Mouse (Mus musculus): ENCODE data around the gene Stx8. TPM values are rescaled to one million over a fixed set of nuclear protein-coding genes. Genes with fewer than 3 reads are reported as not detected.

Stx8 gene
- total RNA-seq, 1 experiment from 2014 or later: 35.1 TPM

DNA sequence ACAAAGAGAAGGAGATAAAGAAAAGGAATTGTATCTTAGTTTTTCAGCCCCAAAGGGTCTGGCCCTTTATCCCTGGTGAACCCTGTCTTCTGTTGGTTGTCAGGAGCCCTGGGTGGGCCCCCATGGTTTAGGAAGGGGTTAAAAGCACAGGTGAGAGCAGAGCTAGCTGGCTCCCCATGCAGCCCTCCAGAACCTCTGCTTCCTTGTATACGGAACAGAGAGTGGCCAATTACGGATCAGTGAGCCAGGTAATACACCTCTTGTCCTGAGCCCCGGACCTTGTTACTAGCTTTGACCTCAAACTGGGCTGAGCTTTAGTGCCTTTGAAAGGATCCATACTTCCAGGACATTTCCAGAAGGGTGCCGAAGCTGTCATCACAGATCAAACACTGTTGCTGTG lies 234.5 kb downstream of the Stx8 start:
- DNase-seq: no peak

DNA sequence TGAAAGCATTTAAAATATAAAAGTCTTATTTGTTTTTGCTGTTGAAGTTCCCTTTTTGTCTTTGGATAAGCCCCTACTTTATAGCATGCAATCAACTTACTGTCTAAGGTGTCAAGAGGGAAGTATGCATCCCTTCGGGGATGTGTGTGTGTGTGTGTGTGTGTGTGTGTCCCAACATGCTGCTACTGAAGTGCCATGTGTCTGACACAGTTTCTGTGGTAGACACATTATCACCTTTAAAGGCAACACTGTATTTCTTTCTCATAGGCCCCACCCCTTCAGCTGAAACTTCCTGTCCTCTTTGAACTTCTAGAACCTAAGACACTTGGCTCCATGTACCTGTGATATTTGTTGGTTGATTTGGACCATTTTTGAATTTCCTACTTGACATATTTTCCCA lies 235.1 kb downstream of the Stx8 start:
- no peak for DNase-seq

DNA sequence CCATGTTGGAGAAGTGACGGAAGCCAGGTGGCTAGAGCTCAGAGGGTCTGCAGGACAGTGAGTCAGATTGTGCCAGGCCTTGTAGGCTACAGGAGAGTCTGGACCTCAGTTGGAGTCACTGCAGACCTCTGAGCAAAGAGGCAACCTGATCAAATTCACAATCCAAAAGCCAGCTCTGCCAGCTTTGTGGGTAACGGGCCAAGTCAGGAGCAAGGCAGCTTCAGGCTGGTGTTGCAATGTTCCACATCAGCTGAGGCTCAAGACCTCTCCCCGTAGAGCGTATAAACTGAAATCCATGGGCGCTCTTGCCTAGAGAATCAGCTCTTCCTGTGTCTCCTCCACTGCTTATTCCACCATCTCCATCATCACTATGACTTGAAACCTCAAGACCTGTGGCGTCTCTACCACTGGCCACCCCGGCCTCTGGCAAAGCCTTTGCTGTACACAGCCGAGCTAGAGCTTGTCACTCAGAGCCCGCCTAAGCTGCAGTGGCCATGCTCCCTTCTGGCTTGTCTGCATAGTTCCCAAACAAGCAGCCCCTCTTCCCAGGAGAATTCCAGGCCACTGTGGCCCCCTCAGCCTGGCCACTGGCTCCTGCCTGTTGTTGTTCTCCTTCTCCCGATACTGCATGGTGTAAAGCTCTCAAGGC lies 235.9 kb downstream of the Stx8 start:
- DNase-seq: no peak

GRCm38 (mm10) chr11:68202561-68202960 lies 236.6 kb downstream of the Stx8 start:
- no peak for DNase-seq

- DNase-seq: no peak
Measured at GRCm38 (mm10) chr11:68203658-68204315, 237.8 kb downstream of the Stx8 start.

GRCm38 (mm10) chr11:68204407-68204806 lies 238.4 kb downstream of the Stx8 start:
- no peak for DNase-seq

DNA sequence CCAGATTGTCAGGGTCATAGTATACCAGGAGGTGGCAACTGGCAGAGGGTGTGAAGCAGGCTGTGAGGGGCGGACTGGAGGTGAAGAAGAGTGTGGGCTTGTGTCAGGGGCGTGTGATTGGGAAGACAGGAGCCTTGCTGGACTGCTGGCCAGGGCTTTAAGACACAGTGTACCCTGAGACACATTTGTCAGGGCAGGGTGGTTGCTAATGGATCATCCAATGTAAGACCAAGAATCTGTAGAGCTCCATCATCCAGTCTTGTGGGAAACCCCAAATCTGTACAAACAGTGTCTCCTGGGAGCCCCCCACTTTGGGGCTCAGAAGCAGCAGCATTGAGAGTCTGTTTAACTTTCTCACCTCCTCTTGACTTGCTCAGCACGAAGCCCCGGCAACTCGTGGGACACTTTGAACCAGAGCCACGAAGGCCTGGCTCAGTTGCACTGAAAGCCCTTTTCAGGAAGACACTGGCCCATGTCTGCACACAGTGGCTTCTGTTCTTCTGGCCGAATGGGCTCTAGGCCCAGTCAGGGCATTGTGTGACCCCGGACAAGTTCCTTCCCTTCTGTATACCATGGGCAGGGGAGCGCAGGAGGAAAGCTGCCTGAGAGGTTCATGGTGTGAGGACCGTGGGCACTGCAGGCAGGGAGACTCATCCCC lies 239.7 kb downstream of the Stx8 start:
- no peak for DNase-seq

GRCm38 (mm10) chr11:68208023-68208422 lies 242.0 kb downstream of the Stx8 start:
- no peak for DNase-seq

- DNase-seq: no peak
Measured at GRCm38 (mm10) chr11:68208582-68208981, 242.6 kb downstream of the Stx8 start.

DNA sequence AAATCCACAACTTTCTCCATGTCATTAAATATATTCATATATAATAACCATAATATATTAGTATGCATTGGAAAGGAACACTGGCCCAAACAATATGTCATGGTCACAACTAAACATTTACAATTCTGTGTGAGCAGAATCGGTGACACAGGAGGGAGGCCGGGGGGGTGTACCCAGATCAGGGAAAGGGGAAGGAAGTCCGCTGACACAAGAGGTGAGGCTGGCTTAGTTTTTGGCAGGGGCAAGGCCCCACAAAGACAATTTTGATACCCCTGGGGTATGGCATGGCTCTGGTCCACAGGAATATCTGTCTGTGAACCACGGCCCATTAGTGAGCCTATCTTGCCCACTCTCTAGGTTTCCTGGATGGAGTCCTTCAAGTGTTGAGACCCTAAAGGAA lies 243.5 kb downstream of the Stx8 start:
- DNase-seq: no peak

DNA sequence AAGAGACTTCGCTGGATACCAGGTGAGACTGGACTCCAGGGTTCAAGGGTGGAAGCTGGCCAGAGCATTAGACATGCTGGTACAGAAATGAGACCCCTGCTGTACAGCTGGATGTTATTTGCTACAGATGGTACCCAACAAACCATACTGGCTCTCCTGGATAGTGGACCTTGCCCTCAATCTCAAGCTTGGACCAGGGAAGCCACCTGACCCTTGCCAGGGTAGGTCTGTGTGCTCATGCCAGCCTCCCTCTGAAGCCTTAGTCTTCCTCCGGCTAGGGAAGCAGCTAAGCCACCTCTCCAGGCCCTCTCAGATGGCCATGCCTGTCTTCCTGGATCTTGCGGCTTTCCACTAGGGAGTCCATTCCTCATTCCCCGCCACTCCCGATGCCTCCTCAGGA lies 244.7 kb downstream of the Stx8 start:
- no peak for DNase-seq

GRCm38 (mm10) chr11:68211924-68212578 lies 246.1 kb downstream of the Stx8 start:
- peak; percentile 46 for DNase-seq

DNA sequence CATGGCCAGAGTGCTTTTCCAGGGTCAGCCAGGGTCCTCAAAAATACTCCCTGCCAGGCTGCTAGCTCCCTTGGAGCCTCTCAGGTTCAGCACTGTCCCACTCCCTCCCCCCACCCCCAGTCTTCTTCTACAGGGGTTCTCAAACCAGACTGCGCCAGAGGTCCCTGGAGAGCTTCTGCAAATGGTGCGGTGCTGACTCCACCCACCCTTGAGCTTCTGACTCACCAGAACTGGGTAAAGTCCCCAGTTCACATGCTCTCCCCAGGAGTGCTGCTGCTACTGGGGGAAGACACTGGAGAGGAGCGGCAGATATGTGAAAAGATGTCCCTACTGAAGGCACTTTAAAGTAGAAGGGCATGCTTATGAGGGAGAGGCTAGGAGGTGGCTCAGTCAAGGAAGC lies 247.9 kb downstream of the Stx8 start:
- no peak for DNase-seq

GRCm38 (mm10) chr11:68214496-68215205 lies 248.7 kb downstream of the Stx8 start:
- no peak for DNase-seq

DNA sequence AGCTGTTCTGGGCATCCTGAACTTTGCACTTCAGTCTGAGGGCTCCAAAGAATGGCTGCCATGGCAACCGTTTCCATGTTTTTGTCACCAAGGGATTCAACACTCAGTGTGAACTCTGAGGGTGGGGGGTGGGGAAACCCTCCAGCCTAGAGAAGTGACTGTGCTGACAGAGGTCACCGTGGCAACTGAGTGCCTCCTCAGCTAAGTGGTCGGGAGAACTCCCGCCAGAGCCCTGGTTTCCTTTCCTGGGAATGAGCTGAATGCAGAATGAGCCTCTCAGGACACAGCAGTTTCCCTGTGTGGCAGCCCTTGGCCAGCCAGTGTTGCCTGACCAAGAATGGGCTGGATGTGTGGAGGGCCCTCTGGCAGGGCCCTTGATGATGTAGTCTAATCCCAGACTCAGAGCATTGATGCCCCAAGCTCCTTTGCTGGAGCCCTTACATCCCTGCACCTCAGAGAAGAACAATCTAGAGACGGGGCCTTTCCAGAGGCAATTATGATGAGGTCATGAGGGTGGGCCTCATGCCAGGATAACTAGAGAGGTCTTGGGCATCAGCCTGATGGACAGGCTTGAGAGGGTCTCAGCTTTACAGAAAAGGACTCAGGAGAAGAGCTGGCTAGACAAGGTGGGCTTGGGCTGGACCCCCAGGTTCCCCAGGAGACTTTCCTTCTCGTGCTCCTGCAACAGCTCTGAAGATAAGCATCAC lies 249.4 kb downstream of the Stx8 start:
- no peak for DNase-seq

DNA sequence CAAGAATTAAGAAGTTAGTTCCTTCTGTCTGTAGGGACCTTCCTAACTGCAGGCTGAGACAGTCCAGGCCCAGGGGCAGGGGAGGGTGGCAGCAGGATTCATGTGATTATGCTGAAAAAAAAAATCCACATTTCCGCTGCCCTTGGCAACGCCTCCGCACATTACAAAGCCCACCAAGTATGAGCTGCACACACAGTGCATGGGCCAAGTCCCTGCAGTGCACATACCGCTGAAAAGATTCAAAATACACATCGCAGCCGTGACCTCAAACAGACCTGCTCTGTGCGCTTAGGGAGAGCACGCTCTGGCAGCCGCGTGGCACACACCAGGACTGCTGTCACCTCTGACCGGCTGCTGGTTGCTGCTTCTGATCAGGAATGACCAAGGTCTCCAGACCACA lies 250.0 kb downstream of the Stx8 start:
- DNase-seq: no peak

- DNase-seq: no peak
Measured at GRCm38 (mm10) chr11:68220733-68221132, 254.7 kb downstream of the Stx8 start.

DNA sequence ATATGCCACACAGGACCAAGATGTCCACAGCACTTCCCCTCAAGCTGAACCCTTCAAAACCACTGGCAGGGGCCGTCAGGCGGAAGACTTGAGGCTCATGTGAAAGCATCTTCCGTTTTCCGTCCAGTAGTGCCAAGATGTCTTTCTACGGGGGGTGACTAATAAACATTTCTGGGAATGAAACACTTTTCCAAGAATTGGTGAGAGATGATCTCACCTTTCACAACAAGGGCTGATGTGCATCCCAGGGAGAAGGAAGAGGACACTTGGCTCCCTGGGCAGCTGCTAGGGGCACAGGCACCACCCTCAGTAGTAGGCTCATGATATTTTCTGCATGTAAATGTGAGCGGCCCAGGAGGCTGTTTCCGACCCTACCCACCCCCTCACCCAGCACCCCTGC lies 256.2 kb downstream of the Stx8 start:
- DNase-seq: no peak

GRCm38 (mm10) chr11:68223143-68223542 lies 257.1 kb downstream of the Stx8 start:
- no peak for DNase-seq

DNA sequence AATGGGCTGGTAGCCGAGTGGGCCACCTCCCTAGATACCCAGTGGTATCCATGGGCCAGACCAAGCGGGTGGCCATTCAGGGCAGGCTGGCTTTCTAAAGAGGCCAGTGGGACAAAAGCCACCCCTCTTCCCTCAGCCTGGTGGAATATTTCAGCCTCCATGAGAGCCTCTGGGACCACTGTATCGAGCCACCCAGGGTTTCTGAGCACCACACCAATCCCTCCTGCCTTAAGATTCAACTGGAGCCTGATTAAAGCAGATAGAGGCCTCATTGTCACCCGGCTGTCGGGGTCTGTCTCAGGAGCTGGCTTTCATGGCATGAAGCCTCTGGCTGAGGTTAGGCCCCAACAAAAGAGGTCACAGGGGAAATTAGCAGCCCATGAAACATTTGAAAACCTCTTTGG lies 260.7 kb downstream of the Stx8 start:
- no peak for DNase-seq

- no peak for DNase-seq
Measured at GRCm38 (mm10) chr11:68227837-68228236, 261.8 kb downstream of the Stx8 start.

Measured in adrenal gland, postnatal 25 days (tissue).